Mouse (Mus musculus): Measurements from ENCODE around the gene Kcnt2. TPM values are rescaled to one million over a fixed set of nuclear protein-coding genes. Genes with fewer than 3 reads are reported as not detected.

Gene Kcnt2
- 0.17 and 0.49 TPM in 2 replicates for polyA plus RNA-seq (2014; fragmentation: Nextera tagmentation; extraction: Ambion mirVana)

- 1% methylated on average over 21 of the region's 21 CpGs for WGBS
Measured at GRCm38 (mm10) chr1:140245876-140246597, at the start of gene Kcnt2. Kcnt2 (plus strand) TSS chr1:140246158.

GRCm38 (mm10) chr1:140205329-140205728 is 40.6 kb upstream of the Kcnt2 start:
- no peak for DNase-seq (ENCODE audit: low spot score)
- WGBS, result 73% methylated on average over 2 of the region's 2 CpGs
- Histone ChIP-seq H3K4me3 (ENCODE audit: low read depth, low read length) (no peak overlapping the region), H3K27me3 (replicated peaks; ENCODE audit: control insufficient read depth, insufficient read depth, low read length) (no peaks in the 10 kb centered on the region), H3K4me1 (replicated peaks; ENCODE audit: control insufficient read depth, insufficient read depth, low read length) (no peaks in the 10 kb centered on the region), H3K4me2 (no peak overlapping the region), H3K9ac (ENCODE audit: low read depth, low read length) (no peak overlapping the region), H3K36me3 (ENCODE audit: control insufficient read depth, insufficient read depth, low read length) (no peaks in the 10 kb centered on the region), H3K27ac (ENCODE audit: low read depth, low read length) (no peak overlapping the region), H3K9me3 (ENCODE audit: control insufficient read depth, low read length) (no peaks in the 10 kb centered on the region)
- ATAC-seq (replicated peaks; ENCODE audit: low FRiP score), result no peak

More at GRCm38 (mm10) chr1:140245876-140246597, at the start of gene Kcnt2:
- Histone ChIP-seq H3K4me3 (ENCODE audit: low read depth, low read length) (peak within 1 kb of the TSS; percentile 52), H3K9ac (ENCODE audit: low read depth, low read length) (no peak within 1 kb of the TSS), H3K27me3 (replicated peaks; ENCODE audit: control insufficient read depth, insufficient read depth, low read length) (no peaks in the 10 kb centered on the region), H3K27ac (ENCODE audit: low read depth, low read length) (no peak within 1 kb of the TSS), H3K9me3 (ENCODE audit: control insufficient read depth, low read length) (no peaks in the 10 kb centered on the region), H3K4me1 (replicated peaks; ENCODE audit: control insufficient read depth, insufficient read depth, low read length) (no peaks in the 10 kb centered on the region), H3K4me2 (peak within 1 kb of the TSS; percentile 65), H3K36me3 (ENCODE audit: control insufficient read depth, insufficient read depth, low read length) (no peaks in the 10 kb centered on the region)
- ATAC-seq (replicated peaks; ENCODE audit: low FRiP score) (peak; percentile 53), DNase-seq (ENCODE audit: low spot score) (peak; percentile 40)

GRCm38 (mm10) chr1:140225221-140225620 is 20.7 kb upstream of the Kcnt2 start:
- 58% methylated on average over 2 of the region's 3 CpGs for WGBS
- DNase-seq (ENCODE audit: low spot score), result no peak
- no peak overlapping the region for H3K27ac ChIP-seq (ENCODE audit: low read depth, low read length)

GRCm38 (mm10) chr1:140226673-140227072 is 19.3 kb upstream of the Kcnt2 start:
- WGBS, result 73% methylated on average over 8 of the region's 8 CpGs

More at GRCm38 (mm10) chr1:140225221-140225620, 20.7 kb upstream of the Kcnt2 start:
- H3K27me3 ChIP-seq (replicated peaks; ENCODE audit: control insufficient read depth, insufficient read depth, low read length), result no peaks in the 10 kb centered on the region
- H3K9ac ChIP-seq (ENCODE audit: low read depth, low read length), result no peak overlapping the region
- ATAC-seq (replicated peaks; ENCODE audit: low FRiP score), result 0 out of 2 replicates have a peak, but pooled peaks have one; percentile 31
- H3K4me1 ChIP-seq (replicated peaks; ENCODE audit: control insufficient read depth, insufficient read depth, low read length), result no peaks in the 10 kb centered on the region
- H3K9me3 ChIP-seq (ENCODE audit: control insufficient read depth, low read length), result no peaks in the 10 kb centered on the region
- no peaks in the 10 kb centered on the region for H3K36me3 ChIP-seq (ENCODE audit: control insufficient read depth, insufficient read depth, low read length)
- no peak overlapping the region for H3K4me3 ChIP-seq (ENCODE audit: low read depth, low read length)
- H3K4me2 ChIP-seq, result no peak overlapping the region

GRCm38 (mm10) chr1:140245465-140245864 is 493 bp upstream of the Kcnt2 start:
- WGBS, result under 1% methylated on average over 17 of the region's 17 CpGs
- Histone ChIP-seq H3K4me3 (ENCODE audit: low read depth, low read length) (peak overlapping the region; percentile 52), H3K36me3 (ENCODE audit: control insufficient read depth, insufficient read depth, low read length) (no peaks in the 10 kb centered on the region), H3K4me1 (replicated peaks; ENCODE audit: control insufficient read depth, insufficient read depth, low read length) (no peaks in the 10 kb centered on the region), H3K27ac (ENCODE audit: low read depth, low read length) (no peak overlapping the region), H3K27me3 (replicated peaks; ENCODE audit: control insufficient read depth, insufficient read depth, low read length) (no peaks in the 10 kb centered on the region), H3K9me3 (ENCODE audit: control insufficient read depth, low read length) (no peaks in the 10 kb centered on the region), H3K9ac (ENCODE audit: low read depth, low read length) (no peak overlapping the region), H3K4me2 (peak overlapping the region; percentile 65)
- ATAC-seq (replicated peaks; ENCODE audit: low FRiP score) (peak; percentile 90), DNase-seq (ENCODE audit: low spot score) (peak; percentile 53)

More at GRCm38 (mm10) chr1:140226673-140227072, 19.3 kb upstream of the Kcnt2 start:
- H3K36me3 ChIP-seq (ENCODE audit: control insufficient read depth, insufficient read depth, low read length), result no peaks in the 10 kb centered on the region
- H3K27me3 ChIP-seq (replicated peaks; ENCODE audit: control insufficient read depth, insufficient read depth, low read length), result no peaks in the 10 kb centered on the region
- no peaks in the 10 kb centered on the region for H3K4me1 ChIP-seq (replicated peaks; ENCODE audit: control insufficient read depth, insufficient read depth, low read length)
- H3K9ac ChIP-seq (ENCODE audit: low read depth, low read length), result no peak overlapping the region
- H3K9me3 ChIP-seq (ENCODE audit: control insufficient read depth, low read length), result no peaks in the 10 kb centered on the region
- ATAC-seq (replicated peaks; ENCODE audit: low FRiP score) (no peak), DNase-seq (ENCODE audit: low spot score) (no peak)
- H3K4me2 ChIP-seq, result no peak overlapping the region
- H3K27ac ChIP-seq (ENCODE audit: low read depth, low read length), result no peak overlapping the region
- no peak overlapping the region for H3K4me3 ChIP-seq (ENCODE audit: low read depth, low read length)

- H3K27ac ChIP-seq (ENCODE audit: low read depth, low read length), result no peak overlapping the region
- no peaks in the 10 kb centered on the region for H3K9me3 ChIP-seq (ENCODE audit: control insufficient read depth, low read length)
- H3K4me2 ChIP-seq, result no peak overlapping the region
- H3K4me1 ChIP-seq (replicated peaks; ENCODE audit: control insufficient read depth, insufficient read depth, low read length), result no peaks in the 10 kb centered on the region
- ATAC-seq (replicated peaks; ENCODE audit: low FRiP score) (no peak), DNase-seq (ENCODE audit: low spot score) (no peak)
- no peak overlapping the region for H3K9ac ChIP-seq (ENCODE audit: low read depth, low read length)
- H3K4me3 ChIP-seq (ENCODE audit: low read depth, low read length), result no peak overlapping the region
- no peaks in the 10 kb centered on the region for H3K27me3 ChIP-seq (replicated peaks; ENCODE audit: control insufficient read depth, insufficient read depth, low read length)
- 77% methylated on average over 3 of the region's 3 CpGs for WGBS
- no peaks in the 10 kb centered on the region for H3K36me3 ChIP-seq (ENCODE audit: control insufficient read depth, insufficient read depth, low read length)
Measured at GRCm38 (mm10) chr1:140264696-140265095, 18.7 kb downstream of the Kcnt2 start.

GRCm38 (mm10) chr1:140266047-140266446 is 20.1 kb downstream of the Kcnt2 start:
- DNase-seq (ENCODE audit: low spot score) (no peak), ATAC-seq (replicated peaks; ENCODE audit: low FRiP score) (no peak)
- Histone ChIP-seq H3K4me3 (ENCODE audit: low read depth, low read length) (no peak overlapping the region), H3K27me3 (replicated peaks; ENCODE audit: control insufficient read depth, insufficient read depth, low read length) (no peaks in the 10 kb centered on the region), H3K9me3 (ENCODE audit: control insufficient read depth, low read length) (no peaks in the 10 kb centered on the region), H3K4me2 (no peak overlapping the region), H3K36me3 (ENCODE audit: control insufficient read depth, insufficient read depth, low read length) (no peaks in the 10 kb centered on the region), H3K9ac (ENCODE audit: low read depth, low read length) (no peak overlapping the region), H3K4me1 (replicated peaks; ENCODE audit: control insufficient read depth, insufficient read depth, low read length) (no peaks in the 10 kb centered on the region), H3K27ac (ENCODE audit: low read depth, low read length) (no peak overlapping the region)
- WGBS, result 77% methylated on average over 5 of the region's 5 CpGs

- ATAC-seq (replicated peaks; ENCODE audit: low FRiP score) (no peak), DNase-seq (ENCODE audit: low spot score) (no peak)
- Histone ChIP-seq H3K9me3 (ENCODE audit: control insufficient read depth, low read length) (no peaks in the 10 kb centered on the region), H3K36me3 (ENCODE audit: control insufficient read depth, insufficient read depth, low read length) (no peaks in the 10 kb centered on the region), H3K4me1 (replicated peaks; ENCODE audit: control insufficient read depth, insufficient read depth, low read length) (no peaks in the 10 kb centered on the region), H3K27me3 (replicated peaks; ENCODE audit: control insufficient read depth, insufficient read depth, low read length) (no peaks in the 10 kb centered on the region), H3K4me3 (ENCODE audit: low read depth, low read length) (no peak overlapping the region), H3K9ac (ENCODE audit: low read depth, low read length) (no peak overlapping the region), H3K4me2 (no peak overlapping the region), H3K27ac (ENCODE audit: low read depth, low read length) (no peak overlapping the region)
- 68% methylated on average over 8 of the region's 8 CpGs for WGBS
Measured at GRCm38 (mm10) chr1:140266643-140267286, 20.8 kb downstream of the Kcnt2 start.
